Mouse (Mus musculus): ENCODE measurements around the gene Vrk1.

Gene Vrk1

GRCm38 (mm10) chr12:106115070-106115891, 105.3 kb downstream of the Vrk1 start:
- in situ Hi-C loops (cut with MboI, MseI): no loop called here

DNA sequence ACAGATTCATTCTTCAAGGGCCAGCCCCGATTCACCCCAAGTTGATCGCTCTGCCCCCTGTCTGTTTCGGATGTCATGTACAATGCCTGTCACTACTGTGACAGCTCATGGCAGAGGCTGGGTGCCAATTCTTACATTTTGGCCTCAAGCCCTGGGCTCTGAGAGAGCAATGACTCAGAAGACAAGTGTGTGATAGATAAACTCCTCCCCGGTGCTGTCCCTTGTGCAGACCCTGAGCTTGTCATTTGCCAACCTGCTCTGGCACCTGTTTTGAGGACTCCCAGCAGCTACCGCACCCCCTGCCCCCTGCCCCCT, 105.8 kb downstream of the Vrk1 start:
- in situ Hi-C loops (cut with MboI, MseI): no loop called here

GRCm38 (mm10) chr12:106123276-106123675, 113.2 kb downstream of the Vrk1 start:
- in situ Hi-C loops (cut with MboI, MseI): no loop called here

- in situ Hi-C loops (cut with MboI, MseI): no loop called here
Measured at GRCm38 (mm10) chr12:106124581-106124980, 114.6 kb downstream of the Vrk1 start.
